Mouse (Mus musculus): ENCODE measurements around the gene Zfp97.
"Not testable (repeated sequence)": the region's sequence is repeated elsewhere in the genome, so short reads cannot be mapped to it uniquely, and the experiment has no call there.

Zfp97 gene

GRCm38 (mm10) chr17:17120830-17121502 is at the start of gene Zfp97:
TSS of gene Zfp97 (plus strand) at chr17:17121415.
- not testable (repeated sequence) for DNase-seq (ENCODE audit: extremely low spot score, low read depth, low spot score)

GRCm38 (mm10) chr17:17178757-17179413 is 57.7 kb downstream of the Zfp97 start:
- DNase-seq (ENCODE audit: extremely low spot score, low read depth, low spot score) = not testable (repeated sequence)

- DNase-seq (ENCODE audit: extremely low spot score, low read depth, low spot score) = not testable (repeated sequence)
Measured at GRCm38 (mm10) chr17:17194761-17195160, 73.5 kb downstream of the Zfp97 start.

GRCm38 (mm10) chr17:17195178-17195577 is 74.0 kb downstream of the Zfp97 start:
- DNase-seq (ENCODE audit: extremely low spot score, low read depth, low spot score) = no peak

GRCm38 (mm10) chr17:17196111-17196510 is 74.9 kb downstream of the Zfp97 start:
- DNase-seq (ENCODE audit: extremely low spot score, low read depth, low spot score) = not testable (repeated sequence)

Data from hindlimb bud, embryonic 11.5 days (tissue).